Mouse (Mus musculus) CH12.LX (cell line): ENCODE measurements around the gene Tmcc1.

ENCODE experiments used
- EP300 ChIP-seq: IDR thresholded peaks from 2 replicates; pipeline ENCODE4 v1.6.1; 2011; ENCODE audit warnings: low read length, improper control_type of control experiment
- HCFC1 ChIP-seq: IDR thresholded peaks from 2 replicates; pipeline ENCODE4 v1.6.1; 2012; ENCODE audit warnings: low read depth, mild to moderate bottlenecking, inconsistent platforms, low read length, improper control_type of control experiment
- USF1 ChIP-seq: IDR thresholded peaks from 2 replicates; pipeline ENCODE4 v1.6.1; 2014; ENCODE audit warnings: low read depth, mild to moderate bottlenecking, inconsistent platforms, low read length, improper control_type of control experiment

GRCm38 (mm10) chr6:116135971-116136632 lies 57.2 kb downstream of the Tmcc1 start:
- TF ChIP-seq EP300 (no peak), USF1 (no peak), HCFC1 (no peak)
